Mouse (Mus musculus): Measurements from ENCODE around the gene Efna5. TPM values are rescaled to one million over a fixed set of nuclear protein-coding genes. Genes with fewer than 3 reads are reported as not detected.

The Efna5 gene
- polyA plus RNA-seq, 1 experiment: 0.42 TPM

DNA sequence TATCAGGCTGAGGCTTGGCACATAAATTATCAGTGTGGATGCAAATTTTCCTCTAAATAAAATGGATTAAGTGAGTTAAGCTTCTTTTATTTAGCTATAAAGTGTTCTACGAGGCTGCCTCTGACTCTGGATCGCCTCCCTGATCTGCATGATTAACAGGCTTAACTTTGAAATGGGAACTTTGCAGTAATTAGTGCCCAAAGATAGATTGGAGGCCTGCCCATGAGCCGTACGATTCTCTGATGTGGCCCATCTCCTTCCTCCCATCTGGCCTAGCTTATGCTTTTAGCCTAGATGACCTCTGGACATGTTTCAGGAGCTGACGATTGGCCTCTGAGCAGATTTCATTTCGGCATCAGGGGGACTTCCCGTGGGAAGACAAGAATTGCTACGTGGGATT lies 273.0 kb downstream of the Efna5 start:
- TF ChIP-seq CTCF (IDR thresholded peaks at IDR 0.05; ENCODE audit: control insufficient read depth, insufficient read depth, insufficient replicate concordance, low read depth, low read length): no peak
- TF ChIP-seq POLR2A (IDR thresholded peaks at IDR 0.05; ENCODE audit: control insufficient read depth, low read depth, low read length): no peak
- Histone ChIP-seq H3K27ac (ENCODE audit: control insufficient read depth, insufficient read depth, low read depth, low read length) (no peak overlapping the region), H3K27me3 (ENCODE audit: control insufficient read depth, insufficient read depth, low read length) (no peaks in the 10 kb centered on the region), H3K36me3 (ENCODE audit: control insufficient read depth, insufficient read depth, low read length) (no peaks in the 10 kb centered on the region), H3K4me1 (ENCODE audit: control insufficient read depth, insufficient read depth, low read length) (no peaks in the 10 kb centered on the region), H3K4me3 (ENCODE audit: control insufficient read depth, low read depth, low read length) (no peak overlapping the region)

DNA sequence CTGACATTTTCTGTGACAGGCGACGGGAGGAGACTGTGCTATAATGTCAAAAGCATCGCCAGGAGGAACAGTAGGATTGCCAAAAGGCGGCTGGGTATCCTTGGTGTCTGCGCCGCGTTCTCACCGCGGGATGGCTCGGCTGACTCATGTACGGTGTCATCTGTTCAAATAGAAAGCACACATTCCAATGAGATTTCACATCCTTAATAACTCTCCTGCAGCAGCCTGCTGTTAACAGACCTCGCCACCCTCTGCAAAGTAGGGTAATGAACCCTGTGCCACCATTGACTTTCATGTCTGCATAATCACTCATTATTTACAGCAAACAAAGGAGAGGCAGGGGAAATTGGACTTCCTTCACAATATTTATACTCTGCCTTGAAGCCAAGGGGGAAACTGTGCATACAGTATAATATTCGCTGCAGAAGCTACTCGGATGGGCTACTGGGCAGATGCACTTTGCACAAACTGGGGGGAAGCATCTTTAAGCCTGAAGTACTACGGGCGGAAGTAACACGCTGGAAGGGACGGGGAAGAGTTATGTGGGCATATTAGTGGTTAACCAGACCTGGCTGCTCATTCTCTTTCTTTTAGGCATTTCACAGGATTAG lies 273.7 kb downstream of the Efna5 start:
- no peak overlapping the region for H3K4me3 ChIP-seq (ENCODE audit: control insufficient read depth, low read depth, low read length)
- H3K4me1 ChIP-seq (ENCODE audit: control insufficient read depth, insufficient read depth, low read length): no peaks in the 10 kb centered on the region

DNA sequence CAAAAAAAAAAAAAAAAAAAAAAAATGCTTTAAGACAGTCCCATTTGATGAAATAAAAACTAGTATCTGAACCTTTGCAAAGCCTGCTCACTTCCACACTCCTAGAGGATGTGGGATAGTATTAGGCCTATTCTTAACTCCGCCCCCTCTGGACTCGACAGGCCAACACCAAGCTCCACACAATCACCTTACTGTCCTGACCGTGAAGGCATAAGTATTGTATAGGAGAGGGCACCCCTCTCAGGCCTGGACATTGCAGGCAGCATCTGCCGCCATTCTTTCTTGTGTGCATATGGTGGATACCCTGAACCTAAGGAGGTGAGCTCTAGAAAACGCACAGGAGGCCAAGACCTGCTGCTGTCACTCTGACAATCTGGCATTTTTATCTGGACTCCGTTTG lies 274.4 kb downstream of the Efna5 start:
- Histone ChIP-seq H3K4me1 (ENCODE audit: control insufficient read depth, insufficient read depth, low read length) (no peaks in the 10 kb centered on the region), H3K4me3 (ENCODE audit: control insufficient read depth, low read depth, low read length) (no peak overlapping the region), H3K36me3 (ENCODE audit: control insufficient read depth, insufficient read depth, low read length) (no peaks in the 10 kb centered on the region), H3K27ac (ENCODE audit: control insufficient read depth, insufficient read depth, low read depth, low read length) (no peak overlapping the region), H3K27me3 (ENCODE audit: control insufficient read depth, insufficient read depth, low read length) (no peaks in the 10 kb centered on the region)
- TF ChIP-seq CTCF (IDR thresholded peaks at IDR 0.05; ENCODE audit: control insufficient read depth, insufficient read depth, insufficient replicate concordance, low read depth, low read length): no peak
- TF ChIP-seq POLR2A (IDR thresholded peaks at IDR 0.05; ENCODE audit: control insufficient read depth, low read depth, low read length): no peak

More for the DNA sequence above, 273.7 kb downstream of the Efna5 start:
- H3K27ac ChIP-seq (ENCODE audit: control insufficient read depth, insufficient read depth, low read depth, low read length): no peak overlapping the region
- no peaks in the 10 kb centered on the region for H3K27me3 ChIP-seq (ENCODE audit: control insufficient read depth, insufficient read depth, low read length)
- no peaks in the 10 kb centered on the region for H3K36me3 ChIP-seq (ENCODE audit: control insufficient read depth, insufficient read depth, low read length)
- TF ChIP-seq CTCF (IDR thresholded peaks at IDR 0.05; ENCODE audit: control insufficient read depth, insufficient read depth, insufficient replicate concordance, low read depth, low read length) (no peak), POLR2A (IDR thresholded peaks at IDR 0.05; ENCODE audit: control insufficient read depth, low read depth, low read length) (no peak)

DNA sequence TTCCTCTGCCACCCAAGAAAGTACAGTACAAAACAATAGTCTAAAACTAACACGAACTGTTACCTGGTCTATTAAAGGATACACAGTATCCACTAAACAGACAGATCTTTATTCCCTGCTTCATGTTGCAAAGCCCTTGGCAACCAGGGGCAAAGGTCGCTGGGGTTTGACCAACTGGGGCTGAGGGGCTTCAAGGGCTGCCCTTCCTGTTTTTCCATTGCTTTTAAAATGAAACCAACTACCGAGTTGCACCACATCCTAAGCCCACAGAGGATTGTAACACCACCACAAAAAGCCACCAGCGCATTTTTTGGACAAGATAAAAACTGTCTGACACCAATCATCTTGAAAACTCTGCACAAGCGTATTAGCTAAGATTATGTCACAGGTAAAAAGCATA lies 276.8 kb downstream of the Efna5 start:
- TF ChIP-seq CTCF (IDR thresholded peaks at IDR 0.05; ENCODE audit: control insufficient read depth, insufficient read depth, insufficient replicate concordance, low read depth, low read length): no peak
- H3K4me1 ChIP-seq (ENCODE audit: control insufficient read depth, insufficient read depth, low read length): no peaks in the 10 kb centered on the region

GRCm38 (mm10) chr17:62603604-62604003 lies 277.5 kb downstream of the Efna5 start:
- TF ChIP-seq CTCF (IDR thresholded peaks at IDR 0.05; ENCODE audit: control insufficient read depth, insufficient read depth, insufficient replicate concordance, low read depth, low read length) (no peak), POLR2A (IDR thresholded peaks at IDR 0.05; ENCODE audit: control insufficient read depth, low read depth, low read length) (no peak)
- Histone ChIP-seq H3K27ac (ENCODE audit: control insufficient read depth, insufficient read depth, low read depth, low read length) (no peak overlapping the region), H3K4me3 (ENCODE audit: control insufficient read depth, low read depth, low read length) (no peak overlapping the region), H3K36me3 (ENCODE audit: control insufficient read depth, insufficient read depth, low read length) (no peaks in the 10 kb centered on the region), H3K27me3 (ENCODE audit: control insufficient read depth, insufficient read depth, low read length) (no peaks in the 10 kb centered on the region), H3K4me1 (ENCODE audit: control insufficient read depth, insufficient read depth, low read length) (no peaks in the 10 kb centered on the region)

More for the DNA sequence above, 276.8 kb downstream of the Efna5 start:
- no peak overlapping the region for H3K27ac ChIP-seq (ENCODE audit: control insufficient read depth, insufficient read depth, low read depth, low read length)
- no peaks in the 10 kb centered on the region for H3K36me3 ChIP-seq (ENCODE audit: control insufficient read depth, insufficient read depth, low read length)
- no peaks in the 10 kb centered on the region for H3K27me3 ChIP-seq (ENCODE audit: control insufficient read depth, insufficient read depth, low read length)
- H3K4me3 ChIP-seq (ENCODE audit: control insufficient read depth, low read depth, low read length): no peak overlapping the region

DNA sequence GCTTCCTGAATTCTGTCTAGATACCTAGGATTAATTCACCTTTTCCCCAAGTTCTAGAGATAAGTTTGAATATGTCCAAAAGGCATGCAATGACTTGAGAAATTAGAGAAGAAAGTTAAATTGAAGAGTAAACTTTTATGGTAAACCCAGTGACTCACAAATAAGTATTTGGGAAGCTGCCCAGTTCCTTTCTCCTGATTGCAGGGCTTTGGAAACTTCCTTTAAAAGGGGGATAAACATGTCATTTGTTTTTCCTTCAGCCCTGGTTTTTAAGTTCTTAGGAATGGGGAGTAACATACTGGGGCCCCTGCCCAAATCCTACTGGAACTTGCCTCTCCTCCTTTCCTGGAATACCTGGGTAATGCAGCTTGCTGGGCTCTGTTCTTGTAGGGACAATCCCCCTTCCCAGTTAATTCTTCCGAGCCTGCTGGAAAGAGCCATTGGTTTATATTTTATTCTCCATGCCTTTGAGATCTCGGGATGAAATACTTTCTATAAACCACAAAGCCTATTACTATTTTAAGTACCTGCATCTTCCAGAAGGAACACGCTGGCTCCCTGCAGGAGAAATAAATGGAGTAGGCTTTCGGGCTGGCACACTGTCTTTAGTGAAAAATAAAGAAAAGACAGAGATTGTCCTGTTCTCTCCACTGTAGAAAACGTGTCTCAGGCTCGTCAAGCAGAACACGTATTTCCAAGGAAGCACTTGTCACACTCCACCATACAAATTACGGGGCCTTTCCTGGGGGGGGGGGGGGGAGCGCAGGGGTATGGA lies 282.2 kb downstream of the Efna5 start:
- no peak overlapping the region for H3K4me3 ChIP-seq (ENCODE audit: control insufficient read depth, low read depth, low read length)
- no peak for TF ChIP-seq POLR2A (IDR thresholded peaks at IDR 0.05; ENCODE audit: control insufficient read depth, low read depth, low read length)
- TF ChIP-seq CTCF (IDR thresholded peaks at IDR 0.05; ENCODE audit: control insufficient read depth, insufficient read depth, insufficient replicate concordance, low read depth, low read length): no peak

GRCm38 (mm10) chr17:62592436-62593074 lies 288.6 kb downstream of the Efna5 start:
- Histone ChIP-seq H3K27ac (ENCODE audit: control insufficient read depth, insufficient read depth, low read depth, low read length) (no peak overlapping the region), H3K4me3 (ENCODE audit: control insufficient read depth, low read depth, low read length) (no peak overlapping the region), H3K4me1 (ENCODE audit: control insufficient read depth, insufficient read depth, low read length) (no peaks in the 10 kb centered on the region), H3K36me3 (ENCODE audit: control insufficient read depth, insufficient read depth, low read length) (no peaks in the 10 kb centered on the region), H3K27me3 (ENCODE audit: control insufficient read depth, insufficient read depth, low read length) (no peaks in the 10 kb centered on the region)
- TF ChIP-seq CTCF (IDR thresholded peaks at IDR 0.05; ENCODE audit: control insufficient read depth, insufficient read depth, insufficient replicate concordance, low read depth, low read length) (no peak), POLR2A (IDR thresholded peaks at IDR 0.05; ENCODE audit: control insufficient read depth, low read depth, low read length) (no peak)

More for the DNA sequence above, 282.2 kb downstream of the Efna5 start:
- no peaks in the 10 kb centered on the region for H3K36me3 ChIP-seq (ENCODE audit: control insufficient read depth, insufficient read depth, low read length)
- no peaks in the 10 kb centered on the region for H3K27me3 ChIP-seq (ENCODE audit: control insufficient read depth, insufficient read depth, low read length)
- no peaks in the 10 kb centered on the region for H3K4me1 ChIP-seq (ENCODE audit: control insufficient read depth, insufficient read depth, low read length)
- no peak overlapping the region for H3K27ac ChIP-seq (ENCODE audit: control insufficient read depth, insufficient read depth, low read depth, low read length)

Data from testis, adult 2 months (tissue).